Mouse (Mus musculus) ES-Bruce4 (cell line): ENCODE measurements around the gene Tmem116.

Experiments used
- CTCF ChIP-seq: IDR thresholded peaks from one replicate; pipeline ENCODE4 v1.8.1; 2011; ENCODE audit warnings: low read depth, low read length
- EP300 ChIP-seq: IDR thresholded peaks from 2 replicates; pipeline ENCODE4 v1.6.1; 2011; ENCODE audit warnings: low read depth, low read length; ENCODE audit not compliant: insufficient read depth
- POLR2A ChIP-seq: IDR thresholded peaks from one replicate; pipeline ENCODE4 v1.8.1; 2011; ENCODE audit warnings: low read length; ENCODE audit not compliant: insufficient read depth

DNA sequence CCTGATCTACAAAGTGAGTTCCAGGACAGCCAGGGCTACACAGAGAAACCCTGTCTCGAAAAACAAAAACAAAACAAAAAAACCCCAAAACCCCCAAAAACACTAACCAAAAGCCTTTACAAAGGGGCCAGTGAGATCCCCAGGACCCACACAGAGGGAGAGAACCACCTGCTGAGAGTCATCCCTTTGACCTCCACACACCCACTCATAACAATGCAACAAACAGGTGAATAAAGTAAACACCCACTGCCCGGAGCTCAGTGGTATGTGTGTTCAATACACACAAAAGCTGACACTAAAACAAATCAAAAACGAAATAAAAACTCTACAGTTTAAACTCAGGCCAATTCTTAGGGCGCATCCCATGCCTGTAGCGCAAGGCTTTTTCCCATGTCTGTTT, 88.4 kb downstream of the Tmem116 start:
- TF ChIP-seq POLR2A = no peak
- no peak for TF ChIP-seq CTCF
- TF ChIP-seq EP300 = no peak
